Mouse (Mus musculus): ENCODE data around the gene Foxj2.
A peak's percentile ranks its signal among the peaks of the same experiment; 100 is the strongest.

Gene Foxj2

DNA sequence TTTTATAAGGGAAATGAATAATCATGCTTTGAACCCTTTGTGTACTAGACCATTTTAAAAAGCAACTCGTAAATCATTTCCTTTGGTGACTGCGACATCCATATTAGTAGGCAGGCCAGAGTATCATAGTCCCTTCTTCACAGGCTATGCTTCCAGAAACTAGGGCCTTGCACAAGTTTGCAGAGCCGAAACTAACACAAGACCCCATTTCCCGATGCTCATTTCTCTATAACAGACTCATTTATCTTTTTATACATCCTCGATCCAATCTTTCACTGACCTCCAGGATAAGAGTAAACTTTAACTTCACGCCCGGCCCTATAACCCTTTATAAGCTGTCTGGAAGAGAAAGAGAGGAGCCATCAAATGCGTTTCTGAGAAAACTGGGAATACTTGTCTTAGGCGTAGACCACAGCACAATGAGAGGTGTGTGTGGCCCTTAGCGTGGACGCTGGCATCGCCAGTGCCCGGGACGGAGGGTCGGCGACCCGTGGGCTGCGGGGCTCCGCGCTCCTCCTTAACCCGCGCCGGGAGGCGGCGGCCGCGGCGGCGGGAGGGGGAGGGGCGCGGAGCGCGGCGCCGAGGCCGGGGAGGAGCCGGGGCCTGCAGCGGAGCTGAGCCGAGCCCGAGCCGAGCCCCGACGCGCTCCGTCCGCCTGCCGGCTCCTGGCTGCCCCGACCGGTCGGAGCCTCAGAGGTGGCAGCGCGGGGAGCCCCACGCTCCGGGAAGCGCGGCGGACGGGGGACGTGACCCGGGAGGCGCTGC lies at the start of gene Foxj2:
TSS of gene Foxj2 (plus strand) at position 609 of the 765 bp plus-strand sequence.
- DNase-seq (ENCODE audit: low spot score in 2 of 2) = peak; percentile 57 to 62

DNA sequence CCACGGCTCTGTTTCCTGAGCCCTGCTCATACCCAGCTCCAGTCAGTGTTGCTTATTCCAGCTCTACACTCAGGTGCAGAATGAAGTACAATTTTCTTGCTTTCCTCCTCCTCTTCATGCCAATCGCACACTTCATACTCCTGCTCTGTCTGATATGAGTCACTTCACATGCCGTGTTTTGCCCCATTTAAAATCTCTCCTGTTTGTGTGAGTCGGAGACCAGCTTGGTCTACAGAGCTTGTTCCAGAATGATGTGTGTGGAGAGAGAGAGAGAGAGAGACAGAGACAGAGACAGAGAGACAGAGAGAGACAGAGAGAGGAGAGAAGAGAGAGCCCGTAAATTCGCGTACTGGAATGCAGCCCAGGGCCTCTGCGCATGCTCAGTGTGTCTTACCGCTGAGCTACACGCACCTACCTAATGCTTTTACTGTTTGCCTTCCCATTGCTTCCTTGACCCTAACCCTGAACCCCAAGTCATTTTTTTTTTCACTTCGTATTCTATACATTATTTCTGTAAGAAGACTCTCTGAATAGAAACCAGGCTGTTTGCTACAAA lies 48.9 kb upstream of the Foxj2 start:
- DNase-seq (ENCODE audit: low spot score in 2 of 2) = no peak

DNA sequence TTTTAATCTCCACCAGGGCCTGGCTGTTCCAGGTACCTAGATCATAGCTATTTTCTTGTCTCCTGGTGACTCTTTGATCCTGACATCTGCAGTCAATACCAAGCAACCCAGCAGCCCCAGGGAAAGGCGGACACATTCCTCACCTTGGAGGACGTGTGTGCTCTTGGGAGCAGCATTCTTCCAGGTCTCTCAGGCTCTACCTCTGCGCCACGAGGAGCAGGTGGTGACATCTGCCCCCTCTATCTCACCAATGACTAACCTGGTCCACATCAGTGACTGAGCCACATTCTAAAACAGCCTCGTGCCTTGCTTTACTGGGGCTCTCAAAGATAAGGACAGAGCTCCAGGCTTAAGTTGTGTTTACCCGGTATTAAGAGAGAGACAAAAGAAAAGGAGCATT lies 47.0 kb upstream of the Foxj2 start:
- no peak for DNase-seq (ENCODE audit: low spot score in 2 of 2)

DNA sequence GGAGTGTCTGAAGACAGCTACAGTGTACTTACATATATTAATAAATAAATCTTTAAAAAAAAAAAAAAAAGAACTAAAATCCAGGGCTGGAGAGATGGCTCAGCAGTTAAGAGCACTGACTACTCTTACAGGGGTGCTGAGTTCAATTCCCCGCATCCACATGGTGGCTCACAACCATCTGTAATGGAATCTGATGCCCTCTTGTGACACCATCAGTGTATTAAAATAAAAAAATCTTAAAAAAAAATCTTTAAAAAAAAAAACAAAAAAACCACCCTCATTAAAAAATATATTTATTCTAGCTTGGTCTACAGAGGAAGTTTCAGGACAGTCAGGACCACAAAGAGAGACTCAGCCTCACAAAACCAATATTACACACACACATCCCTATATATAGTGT lies 45.4 kb upstream of the Foxj2 start:
- DNase-seq (ENCODE audit: low spot score in 2 of 2) = no peak

DNA sequence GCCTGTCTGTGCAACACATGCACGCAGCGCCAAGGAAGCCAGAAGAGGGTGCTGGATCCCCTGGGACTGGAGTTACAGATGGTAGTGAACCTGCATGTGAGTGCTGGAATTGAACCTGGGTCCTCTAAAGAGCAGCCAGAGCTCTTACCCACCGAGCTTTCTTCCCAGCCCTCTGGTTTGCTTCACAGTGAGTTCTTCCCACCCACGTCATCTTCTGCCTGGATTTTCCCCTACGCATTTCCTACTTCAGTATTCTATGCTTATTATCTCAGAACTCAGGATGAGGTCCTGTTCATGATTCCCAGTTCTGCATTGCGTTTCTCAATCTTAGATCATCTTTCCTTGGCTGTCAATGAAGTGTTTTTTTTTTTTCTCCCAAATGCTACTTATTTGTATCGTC lies 43.7 kb upstream of the Foxj2 start:
- DNase-seq (ENCODE audit: low spot score in 2 of 2) = no peak

DNA sequence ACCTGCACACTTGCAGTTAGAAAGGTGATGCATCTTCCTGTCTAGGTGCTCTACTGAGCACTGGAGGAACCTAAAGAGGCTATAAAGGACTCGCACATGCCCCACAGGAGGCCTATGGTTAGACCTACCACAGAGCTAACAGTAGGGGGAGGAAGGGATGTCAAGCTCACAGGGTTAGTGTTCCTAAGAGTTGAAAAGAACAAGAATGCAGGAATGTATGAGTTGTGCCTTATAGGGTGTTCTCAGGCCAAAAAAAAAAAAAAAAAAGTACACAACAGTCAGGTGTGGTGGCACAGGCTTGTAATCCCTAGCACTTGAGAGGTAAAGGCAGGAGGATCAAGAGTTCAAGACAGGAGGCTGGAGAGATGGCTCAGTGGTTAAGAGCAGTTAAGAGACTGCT lies 39.8 kb upstream of the Foxj2 start:
- no peak for DNase-seq (ENCODE audit: low spot score in 2 of 2)

DNA sequence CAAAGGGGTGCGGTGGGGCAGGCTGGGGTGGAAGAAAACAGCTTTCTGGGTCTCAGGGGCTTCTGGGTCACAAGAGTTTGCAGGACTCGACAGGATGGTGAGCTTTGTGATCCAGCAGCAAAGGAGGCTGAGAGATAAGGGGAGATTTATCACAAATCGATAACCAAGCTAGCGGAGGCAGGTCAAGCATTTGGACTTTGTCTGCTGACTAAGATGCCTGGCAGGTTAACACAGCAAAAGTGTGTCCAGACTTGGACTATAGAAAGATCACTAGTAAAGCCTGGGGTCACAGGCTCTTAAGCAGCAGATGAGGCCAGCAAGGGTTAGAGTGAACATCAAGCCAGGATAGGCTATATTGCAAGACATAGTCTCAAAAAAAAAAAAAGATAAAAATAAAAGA lies 38.5 kb upstream of the Foxj2 start:
- DNase-seq (ENCODE audit: low spot score in 2 of 2) = no peak

DNA sequence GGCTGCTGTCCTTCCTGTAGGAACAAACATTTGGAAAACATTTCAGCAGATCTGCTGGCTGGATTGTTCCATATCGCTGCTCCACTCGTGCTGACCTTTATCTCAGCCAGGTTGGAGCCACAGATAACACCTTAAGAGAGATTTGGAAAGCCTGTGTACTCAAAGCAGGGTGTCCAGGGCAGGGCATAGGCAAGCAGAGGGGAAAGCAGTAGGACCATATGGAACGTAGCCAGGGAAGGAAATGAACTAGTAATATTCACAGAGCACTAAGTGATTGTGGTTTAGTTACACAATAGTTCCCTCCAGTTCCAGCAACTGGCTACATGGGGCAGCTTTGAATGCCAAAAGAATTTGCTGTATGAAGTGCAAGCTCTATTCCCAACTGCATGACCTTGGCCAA lies 37.5 kb upstream of the Foxj2 start:
- DNase-seq (ENCODE audit: low spot score in 2 of 2) = no peak

DNA sequence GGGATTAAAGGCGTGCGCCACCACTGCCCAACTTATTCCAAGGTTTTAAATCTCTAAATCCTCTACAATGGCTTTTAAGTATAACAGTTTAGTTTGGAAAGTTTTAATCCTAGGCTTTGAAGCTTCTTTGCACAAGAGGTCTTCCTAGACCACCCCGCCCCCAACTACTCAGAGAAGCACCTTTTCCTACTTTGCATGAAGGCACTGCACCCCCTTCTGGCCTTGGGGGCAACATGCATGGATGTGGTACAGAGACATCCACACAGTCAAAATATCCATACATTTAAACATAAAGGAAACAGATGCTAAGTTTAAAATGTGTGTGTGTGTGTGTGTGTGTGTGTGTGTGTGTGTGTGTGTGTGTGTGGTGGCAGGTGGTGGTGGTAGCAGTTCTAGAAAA lies 34.8 kb upstream of the Foxj2 start:
- no peak for DNase-seq (ENCODE audit: low spot score in 2 of 2)

DNA sequence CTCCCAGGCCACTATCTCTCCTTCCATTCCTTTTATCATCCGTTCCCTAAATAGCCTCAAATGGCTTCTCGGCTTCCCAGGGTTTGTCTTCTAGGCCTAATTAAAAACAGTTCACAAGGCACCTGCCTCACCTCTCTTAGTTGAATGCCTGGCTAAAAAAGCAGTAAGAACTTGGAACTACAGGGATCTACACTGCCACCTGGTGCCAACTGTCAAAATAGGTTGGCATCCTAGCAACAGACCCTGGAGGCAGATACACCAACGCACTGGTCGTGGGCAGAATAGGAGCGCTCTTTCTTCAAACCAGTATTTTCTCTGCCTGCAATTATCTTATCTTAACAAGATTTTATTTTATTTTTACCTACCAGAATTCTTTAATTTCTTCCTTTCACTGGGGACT lies 33.4 kb upstream of the Foxj2 start:
- peak; percentile 75 to 89 for DNase-seq (ENCODE audit: low spot score in 2 of 2)

DNA sequence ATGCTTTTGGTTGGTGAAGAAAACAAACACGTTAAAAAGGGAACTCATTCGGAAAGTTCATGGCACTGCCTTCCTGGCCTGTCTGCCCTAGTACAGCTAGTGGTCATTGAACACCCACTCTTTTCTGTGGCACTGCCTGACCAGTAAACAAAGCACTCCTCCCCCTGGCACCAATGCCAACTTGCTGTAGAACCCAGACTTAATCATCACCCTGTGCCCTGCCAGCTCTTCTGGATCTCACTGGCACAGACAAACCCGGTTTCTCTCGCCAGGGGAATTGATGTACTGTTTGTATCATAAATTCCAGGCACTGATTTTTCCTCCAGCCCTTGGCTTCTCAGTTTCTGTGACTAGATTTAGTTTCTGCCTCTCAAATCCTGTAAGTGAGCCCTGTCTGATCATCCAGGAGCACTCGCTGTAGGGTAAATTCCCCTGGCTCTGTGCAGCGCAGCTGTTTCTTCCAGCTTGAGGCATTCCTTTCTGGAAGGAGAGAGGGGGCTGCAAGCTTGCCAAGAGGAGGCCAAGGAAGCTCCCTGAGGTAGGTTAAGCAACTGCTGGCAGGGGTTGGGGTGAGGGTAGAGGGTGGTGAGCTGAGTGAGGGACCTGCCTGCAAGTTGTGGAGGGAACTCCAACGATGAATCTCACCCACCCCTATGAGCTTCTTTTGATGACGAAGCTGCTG lies 24.3 kb upstream of the Foxj2 start:
- DNase-seq (ENCODE audit: low spot score in 2 of 2) = peak; percentile 26 to 28

DNA sequence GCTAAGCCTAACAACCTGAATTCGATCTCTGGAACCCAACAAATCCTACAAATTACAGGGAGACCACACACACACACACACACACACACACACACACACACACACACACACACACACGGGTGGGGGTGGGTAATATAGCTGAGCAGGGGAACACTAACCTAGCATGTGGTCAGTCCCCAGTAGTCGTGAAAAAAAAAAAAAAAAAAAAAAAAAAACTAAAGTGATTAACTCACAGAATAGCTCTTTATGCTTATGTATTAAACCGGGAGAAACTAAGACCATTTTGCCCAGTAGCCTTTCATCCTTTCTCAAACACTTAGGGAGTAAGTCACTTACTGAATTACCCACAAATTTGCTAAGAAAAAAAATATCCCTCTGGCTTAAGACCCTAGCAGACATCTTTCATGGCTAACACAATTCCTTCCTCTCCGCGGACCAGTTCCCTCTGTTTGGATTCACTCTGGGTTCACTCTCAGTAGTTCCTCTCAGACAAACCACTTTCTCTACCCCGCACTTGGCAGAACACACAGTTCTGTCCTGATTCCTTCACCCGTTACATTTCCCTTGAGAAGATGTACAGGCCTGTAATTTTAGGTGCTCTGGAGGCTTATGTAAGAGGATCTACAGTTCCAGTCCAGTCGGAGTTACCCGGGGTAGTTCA lies 18.9 kb upstream of the Foxj2 start:
- peak in 1 of 2 experiments; percentile 73 for DNase-seq (ENCODE audit: low spot score in 2 of 2)

DNA sequence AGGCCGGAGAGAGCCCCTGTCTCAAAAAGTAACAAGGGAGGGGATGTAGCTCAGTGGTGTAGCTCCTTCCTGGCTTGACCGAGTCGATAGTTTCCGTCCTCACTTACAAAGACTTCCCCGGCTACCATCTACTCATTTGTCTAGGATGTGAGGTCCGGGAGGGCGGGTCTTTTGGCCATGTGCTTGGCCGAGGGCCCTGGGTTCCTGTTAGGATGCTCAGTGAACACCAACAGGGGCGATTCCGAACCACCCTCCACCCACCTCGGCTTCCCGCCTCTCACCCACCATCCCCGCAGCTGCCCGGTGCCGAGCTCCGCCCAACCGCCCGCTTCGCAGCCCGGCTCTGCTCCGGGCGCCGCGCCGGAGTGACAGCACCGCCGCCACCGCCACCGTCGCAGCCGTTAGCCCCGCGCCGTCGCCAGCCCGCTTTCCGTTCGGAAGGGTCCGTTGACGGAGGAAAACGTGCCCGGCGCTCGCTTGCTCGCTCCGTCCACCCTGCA lies 18.4 kb upstream of the Foxj2 start, which contains the start of gene Slc2a3:
TSS of gene Slc2a3 (minus strand) at position 340 of the 500 bp plus-strand sequence.
- DNase-seq (ENCODE audit: low spot score in 2 of 2) = peak; percentile 67 to 72

DNA sequence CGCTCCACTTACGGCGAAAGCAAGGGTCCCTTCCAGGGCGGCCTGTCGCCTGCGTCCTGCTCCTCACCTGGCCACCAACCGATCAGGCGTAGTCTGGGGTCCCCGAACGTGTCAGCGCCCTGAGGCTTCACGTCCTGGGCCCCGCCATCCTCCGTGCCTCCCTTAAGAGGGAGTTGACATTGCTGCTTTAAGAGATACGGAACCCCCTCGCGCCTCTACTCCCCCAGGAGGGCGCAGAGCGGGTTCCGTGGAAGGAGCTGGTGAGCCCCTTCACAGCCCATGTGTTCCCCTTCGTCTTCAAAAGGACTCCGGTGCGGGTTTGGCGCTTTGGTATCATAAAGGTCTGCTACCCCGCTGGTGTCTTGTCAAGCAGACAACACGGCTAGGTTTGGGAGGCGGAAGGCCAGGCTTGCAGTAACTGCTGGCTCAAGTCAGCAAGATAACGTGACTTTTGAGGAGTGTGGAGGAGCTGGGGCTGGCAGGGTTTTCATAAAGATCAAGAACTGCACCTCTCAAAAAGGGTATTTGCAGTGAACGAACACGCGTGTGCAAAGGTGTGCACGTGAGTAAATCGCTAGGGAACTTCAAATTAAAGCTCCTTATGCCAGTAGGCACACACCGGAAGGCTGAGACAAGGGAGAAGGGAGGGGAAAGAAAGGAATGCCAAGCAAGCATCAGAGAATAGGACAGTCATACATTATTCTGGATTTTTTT lies 17.8 kb upstream of the Foxj2 start:
- DNase-seq (ENCODE audit: low spot score in 2 of 2) = peak; percentile 60 to 62

DNA sequence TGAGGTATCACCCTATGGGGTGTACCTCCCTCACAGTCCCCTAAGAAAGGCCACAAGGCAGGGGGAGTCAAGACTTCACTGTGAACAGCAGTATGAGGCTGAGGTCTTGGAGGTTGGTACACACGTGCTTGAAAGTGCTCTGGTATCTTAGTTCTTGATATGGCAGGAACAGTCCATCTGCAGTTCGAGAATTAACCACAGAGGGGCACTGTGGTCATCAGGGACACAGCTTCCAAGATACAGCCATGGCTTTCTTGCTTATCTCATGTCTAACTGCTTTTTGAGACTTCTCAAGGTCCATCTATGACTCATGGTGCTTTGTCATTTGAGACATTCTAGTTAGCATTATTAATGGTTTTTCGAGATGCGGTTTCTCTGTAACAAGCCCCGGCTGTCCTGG lies 15.3 kb upstream of the Foxj2 start:
- DNase-seq (ENCODE audit: low spot score in 2 of 2) = peak; percentile 82 to 88

DNA sequence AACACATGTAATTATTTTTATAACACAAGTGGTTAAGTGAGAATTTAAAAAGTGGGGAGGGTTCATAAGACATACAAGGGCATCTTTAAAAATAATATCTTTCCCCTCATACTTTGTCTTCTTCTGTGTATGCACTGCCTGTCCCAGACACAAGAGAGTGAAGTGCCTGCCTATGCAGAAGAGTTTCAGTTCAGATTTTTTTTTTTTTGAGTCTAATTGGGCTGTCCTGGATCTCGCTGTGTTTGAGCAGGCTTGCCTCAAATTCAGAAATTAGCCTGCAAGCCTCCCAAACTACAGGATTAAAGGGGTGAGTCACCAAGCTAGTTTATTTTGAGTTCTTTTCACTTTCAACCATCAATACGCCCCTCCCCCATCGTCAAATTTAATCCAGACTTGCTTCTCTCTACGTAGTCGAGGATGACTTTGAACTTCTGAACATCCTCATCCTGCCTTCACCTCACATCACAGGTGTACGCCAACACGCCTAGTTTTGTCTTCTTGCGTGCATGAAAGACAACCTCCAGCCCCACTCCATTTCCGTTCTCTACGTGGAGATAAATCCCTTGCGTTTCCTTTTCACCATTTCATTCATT lies 9.6 kb upstream of the Foxj2 start:
- DNase-seq (ENCODE audit: low spot score in 2 of 2) = no peak

DNA sequence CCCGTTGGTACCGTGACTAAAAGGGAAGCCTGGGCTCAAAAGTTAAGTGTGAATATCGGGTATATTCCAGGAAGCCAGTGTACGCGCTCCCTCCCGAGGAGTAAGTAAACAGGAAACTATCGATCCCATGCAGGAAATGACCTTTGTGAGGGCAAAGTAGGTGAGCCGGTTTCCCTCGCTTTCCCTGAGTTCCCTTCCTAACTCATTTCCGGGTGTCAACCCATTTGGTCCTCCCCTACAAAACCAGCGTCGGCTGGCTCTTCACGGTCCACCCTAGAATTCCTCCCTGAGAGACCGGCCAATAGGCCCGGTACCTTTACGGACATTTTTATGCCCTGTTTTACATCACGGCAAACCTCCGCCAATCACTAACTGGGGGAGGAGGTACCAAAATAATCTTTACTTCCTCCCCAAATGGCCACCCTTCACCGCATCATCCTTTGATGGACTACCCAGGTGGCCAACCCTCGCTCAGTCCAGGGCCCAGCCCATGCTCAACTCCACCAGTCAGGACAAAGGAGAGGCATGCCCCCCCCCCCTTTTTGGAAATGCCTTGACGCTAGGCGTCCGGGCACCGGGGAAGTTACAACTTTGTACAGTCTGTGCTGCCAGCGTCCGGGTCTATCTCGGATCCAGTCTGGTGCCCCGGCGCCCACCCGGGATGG lies 9.0 kb upstream of the Foxj2 start:
- peak; percentile 95 to 96 for DNase-seq (ENCODE audit: low spot score in 2 of 2)

DNA sequence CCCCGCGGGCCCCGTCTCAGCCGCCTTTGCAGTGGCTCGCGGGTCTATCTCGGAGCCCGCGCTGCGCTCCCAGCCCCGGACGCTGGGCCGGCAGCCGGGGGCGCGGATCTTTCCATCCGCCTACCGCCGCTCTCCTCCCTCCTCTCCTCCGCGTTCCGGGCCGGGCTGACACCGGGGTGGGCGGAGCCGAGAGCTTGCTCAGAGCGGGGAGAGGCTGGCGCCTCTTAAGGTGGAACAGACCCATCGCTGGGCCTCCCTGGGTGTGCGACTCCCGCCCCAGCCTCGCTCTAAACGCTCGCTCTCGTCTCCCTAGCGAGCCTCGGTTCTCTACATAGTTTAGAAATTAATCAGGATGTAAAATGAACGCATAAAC lies 8.4 kb upstream of the Foxj2 start:
- peak; percentile 90 to 92 for DNase-seq (ENCODE audit: low spot score in 2 of 2)

DNA sequence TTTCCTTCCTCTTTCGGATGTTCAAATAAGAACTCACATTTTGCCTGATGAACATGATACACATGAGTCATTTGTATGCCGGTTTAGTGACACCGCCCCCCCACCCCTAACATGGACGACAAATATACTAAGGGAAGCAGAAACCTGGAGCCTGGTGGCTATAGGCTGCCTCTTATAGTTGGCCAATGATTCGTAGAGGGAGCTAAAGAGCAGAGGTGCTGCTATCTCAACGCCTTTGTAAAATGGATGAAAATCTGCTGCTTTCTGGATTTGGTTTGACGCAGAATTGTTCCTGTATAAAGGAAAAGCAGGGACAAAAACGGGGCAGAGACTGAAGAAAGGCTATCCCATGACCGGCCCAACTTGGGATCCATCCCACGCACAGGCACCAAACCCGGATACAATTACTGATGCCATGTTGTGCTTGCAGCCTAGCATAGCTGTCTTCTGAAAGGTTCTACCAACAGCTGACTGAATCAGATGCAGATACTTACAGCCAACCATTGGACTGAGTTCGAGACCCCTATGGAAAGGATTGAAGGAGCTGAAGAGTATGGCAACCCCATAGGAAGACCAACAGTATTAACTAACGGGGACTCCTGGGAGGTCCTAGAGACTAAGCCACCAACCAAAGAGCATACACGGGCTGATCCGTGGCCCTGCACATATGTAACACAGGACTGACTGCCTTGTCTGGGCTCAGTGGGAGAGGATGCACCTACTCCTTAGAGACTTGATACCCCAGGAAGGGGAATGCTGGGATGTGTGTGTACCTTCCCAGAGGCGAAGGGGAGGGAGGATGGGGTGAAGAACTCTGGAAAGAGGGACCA lies 7.7 kb upstream of the Foxj2 start:
- DNase-seq (ENCODE audit: low spot score in 2 of 2) = peak in 1 of 2 experiments; percentile 34

DNA sequence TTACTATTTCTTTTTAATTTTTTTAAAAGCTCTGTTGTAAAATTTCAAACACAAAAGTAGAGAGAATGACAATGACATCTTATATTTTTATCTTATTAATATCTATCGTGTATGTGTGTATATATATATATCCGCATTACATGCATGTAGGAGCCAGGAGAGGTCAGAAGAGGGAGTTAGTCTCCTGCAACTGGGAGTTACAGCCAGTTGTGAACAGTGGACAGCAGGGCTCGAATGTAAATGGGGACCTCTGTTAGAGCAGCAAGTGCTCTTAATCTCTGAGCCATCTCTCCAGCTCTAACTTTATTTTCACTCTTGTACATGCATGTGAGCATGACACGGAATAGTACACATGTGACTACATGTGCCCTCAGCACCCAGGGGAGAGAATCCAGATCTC lies 7.0 kb upstream of the Foxj2 start:
- DNase-seq (ENCODE audit: low spot score in 2 of 2) = no peak

All from frontal cortex, postnatal 36 days (tissue).